Mouse (Mus musculus): ENCODE measurements around the gene Vmn1r125. TPM values are rescaled to one million over a fixed set of nuclear protein-coding genes. Genes with fewer than 3 reads are reported as not detected.

Vmn1r125 gene
- not detected for polyA plus RNA-seq (2014; fragmentation: Illumina TruSeq; extraction: RNeasy Lipid Tissue Mini Kit (QIAGEN cat#74804); ENCODE audit: low read depth, low replicate concordance)

DNA sequence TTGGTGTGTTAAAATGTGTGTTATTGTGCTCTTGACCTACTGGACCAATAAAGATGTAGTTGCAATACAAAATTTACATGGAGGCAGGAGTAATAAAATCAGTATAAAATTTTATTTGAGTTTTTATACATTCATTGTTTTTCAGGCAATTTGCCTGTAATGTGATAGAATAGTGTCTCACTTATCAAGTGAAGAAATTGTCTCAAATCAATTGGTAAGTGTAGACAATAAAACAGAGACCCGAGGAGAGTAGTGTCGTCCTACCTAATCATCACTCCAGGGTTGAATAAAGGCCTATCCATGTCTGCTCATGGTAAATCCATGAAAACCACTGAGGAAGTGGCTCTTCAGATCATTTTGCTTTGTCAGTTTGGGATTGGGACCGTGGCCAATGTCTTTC, at the start of gene Vmn1r125:
Vmn1r125 (plus strand) TSS at position 301 of the 400 bp plus-strand sequence.

DNA sequence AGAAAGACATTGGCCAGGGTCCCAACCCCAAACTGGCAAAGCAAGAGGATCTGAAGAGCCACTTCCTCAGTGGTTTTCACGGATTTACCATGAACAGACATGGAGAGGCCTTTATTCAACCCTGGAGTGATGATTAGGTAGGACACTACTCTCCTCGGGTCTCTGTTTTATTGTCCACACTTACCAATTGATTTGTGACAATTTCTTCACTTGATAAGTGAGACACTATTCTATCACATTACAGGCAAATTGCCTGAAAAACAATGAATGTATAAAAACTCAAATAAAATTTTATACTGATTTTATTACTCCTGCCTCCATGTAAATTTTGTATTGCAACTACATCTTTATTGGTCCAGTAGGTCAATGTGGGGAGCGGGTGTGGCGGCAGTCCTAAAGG, 11.5 kb upstream of the Vmn1r125 start, which contains the start of gene Vmn1r124:
Vmn1r124 (minus strand) TSS at position 101 of the 400 bp plus-strand sequence.

DNA sequence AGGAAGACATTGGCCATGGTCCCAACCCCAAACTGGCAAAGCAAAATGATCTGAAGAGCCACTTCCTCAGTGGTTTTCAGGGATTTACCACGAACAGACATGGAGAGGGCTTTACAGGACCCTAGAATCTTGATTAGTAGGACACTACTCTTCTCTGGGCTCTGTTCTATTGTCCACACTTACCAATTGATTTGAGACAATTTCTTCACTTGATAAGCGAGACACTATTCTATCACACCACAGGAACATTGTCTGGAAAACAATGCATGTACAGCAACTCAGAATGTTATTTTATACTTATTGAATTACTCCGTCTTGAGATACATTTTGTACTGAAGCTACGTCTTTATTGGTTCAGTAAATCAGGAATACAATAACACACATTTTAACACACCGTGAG, 29.4 kb downstream of the Vmn1r125 start, which contains the start of gene Vmn1r126:
Vmn1r126 (minus strand) TSS at position 101 of the 400 bp plus-strand sequence.

DNA sequence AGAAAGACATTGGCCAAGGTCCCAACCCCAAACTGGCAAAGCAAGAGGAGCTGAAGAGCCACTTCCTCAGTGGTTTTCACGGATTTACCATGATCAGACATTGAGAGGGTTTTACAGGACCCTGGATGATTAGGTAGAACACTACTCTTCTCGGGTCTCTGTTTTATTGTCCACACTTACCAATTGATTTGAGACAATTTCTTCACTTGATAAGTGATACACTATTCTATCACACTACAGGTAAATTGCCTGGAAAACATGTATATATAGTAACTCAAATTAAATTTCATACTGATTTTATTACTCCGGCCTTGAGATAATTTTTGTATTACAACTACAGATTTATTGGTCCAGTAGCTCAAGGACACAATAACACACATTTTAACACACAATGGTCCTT, 47.8 kb downstream of the Vmn1r125 start, which contains the start of gene Vmn1r127:
Vmn1r127 (minus strand) TSS at position 101 of the 400 bp plus-strand sequence.

Other genes with a start within 250 kb of the Vmn1r125 start
- not detected for gene Vmn1r120, start 218.4 kb upstream of the Vmn1r125 start, polyA plus RNA-seq (2014; fragmentation: Illumina TruSeq; extraction: RNeasy Lipid Tissue Mini Kit (QIAGEN cat#74804); ENCODE audit: low read depth, low replicate concordance)
- not detected for gene Vmn1r121, start 173.7 kb upstream of the Vmn1r125 start, polyA plus RNA-seq (2014; fragmentation: Illumina TruSeq; extraction: RNeasy Lipid Tissue Mini Kit (QIAGEN cat#74804); ENCODE audit: low read depth, low replicate concordance)
- not detected for gene Vmn1r122, start 138.1 kb upstream of the Vmn1r125 start, polyA plus RNA-seq (2014; fragmentation: Illumina TruSeq; extraction: RNeasy Lipid Tissue Mini Kit (QIAGEN cat#74804); ENCODE audit: low read depth, low replicate concordance)
- not detected for gene Vmn1r123, start 110.0 kb upstream of the Vmn1r125 start, polyA plus RNA-seq (2014; fragmentation: Illumina TruSeq; extraction: RNeasy Lipid Tissue Mini Kit (QIAGEN cat#74804); ENCODE audit: low read depth, low replicate concordance)
- not detected for gene Gm5157, start 81.8 kb upstream of the Vmn1r125 start, polyA plus RNA-seq (2014; fragmentation: Illumina TruSeq; extraction: RNeasy Lipid Tissue Mini Kit (QIAGEN cat#74804); ENCODE audit: low read depth, low replicate concordance)
- not detected for gene Vmn1r124, start 11.6 kb upstream of the Vmn1r125 start, polyA plus RNA-seq (2014; fragmentation: Illumina TruSeq; extraction: RNeasy Lipid Tissue Mini Kit (QIAGEN cat#74804); ENCODE audit: low read depth, low replicate concordance)
- gene Vmn1r126, start 29.3 kb downstream of the Vmn1r125 start, polyA plus RNA-seq (2014; fragmentation: Illumina TruSeq; extraction: RNeasy Lipid Tissue Mini Kit (QIAGEN cat#74804); ENCODE audit: low read depth, low replicate concordance): not detected
- not detected for gene Vmn1r127, start 47.7 kb downstream of the Vmn1r125 start, polyA plus RNA-seq (2014; fragmentation: Illumina TruSeq; extraction: RNeasy Lipid Tissue Mini Kit (QIAGEN cat#74804); ENCODE audit: low read depth, low replicate concordance)
- gene Vmn1r128, start 77.2 kb downstream of the Vmn1r125 start, polyA plus RNA-seq (2014; fragmentation: Illumina TruSeq; extraction: RNeasy Lipid Tissue Mini Kit (QIAGEN cat#74804); ENCODE audit: low read depth, low replicate concordance): not detected
- gene Vmn1r129, start 89.1 kb downstream of the Vmn1r125 start, polyA plus RNA-seq (2014; fragmentation: Illumina TruSeq; extraction: RNeasy Lipid Tissue Mini Kit (QIAGEN cat#74804); ENCODE audit: low read depth, low replicate concordance): not detected
- not detected for gene Gm6882, start 160.6 kb downstream of the Vmn1r125 start, polyA plus RNA-seq (2014; fragmentation: Illumina TruSeq; extraction: RNeasy Lipid Tissue Mini Kit (QIAGEN cat#74804); ENCODE audit: low read depth, low replicate concordance)
- not detected for gene Vmn1r130, start 239.6 kb downstream of the Vmn1r125 start, polyA plus RNA-seq (2014; fragmentation: Illumina TruSeq; extraction: RNeasy Lipid Tissue Mini Kit (QIAGEN cat#74804); ENCODE audit: low read depth, low replicate concordance)

Measured in sigmoid colon, adult 10 weeks (tissue).